Mouse (Mus musculus) bone marrow, adult 2 months (tissue): ENCODE measurements around the gene Trim38.

Source experiments
- CTCF ChIP-seq: fragments of 200-500 bp; IDR thresholded peaks from 2 replicates; pipeline ENCODE4 v1.5.1; 2011; ENCODE audit warnings: low read length, control low read depth; ENCODE audit not compliant: control insufficient read depth, insufficient read depth
- POLR2A ChIP-seq: fragments of 200-500 bp; IDR thresholded peaks from 2 replicates; pipeline ENCODE4 v1.6.1; 2011; ENCODE audit warnings: low read depth, mild to moderate bottlenecking, control low read depth, low read length, borderline replicate concordance; ENCODE audit not compliant: control insufficient read depth

- TF ChIP-seq POLR2A (peak; percentile 99), CTCF (no peak)
Measured at GRCm38 (mm10) chr13:23756790-23757189, 12.9 kb upstream of the Trim38 start, which contains the start of gene Hist1h4b.
